Mouse (Mus musculus): ENCODE data around the gene Lyrm4.

- TF ChIP-seq CTCF (conservative IDR thresholded peaks at IDR 0.05; ENCODE audit: low read length) (no peak), NANOG (IDR thresholded peaks at IDR 0.05; ENCODE audit: borderline replicate concordance, low read length) (peak; percentile 8; the same call in 1 of the 2 replicates)
Observed at GRCm38 (mm10) chr13:36149175-36149939, 32.0 kb upstream of the Lyrm4 start.
